ENCODE assay signal across 22 mouse cellular contexts in the genomic region with DNA sequence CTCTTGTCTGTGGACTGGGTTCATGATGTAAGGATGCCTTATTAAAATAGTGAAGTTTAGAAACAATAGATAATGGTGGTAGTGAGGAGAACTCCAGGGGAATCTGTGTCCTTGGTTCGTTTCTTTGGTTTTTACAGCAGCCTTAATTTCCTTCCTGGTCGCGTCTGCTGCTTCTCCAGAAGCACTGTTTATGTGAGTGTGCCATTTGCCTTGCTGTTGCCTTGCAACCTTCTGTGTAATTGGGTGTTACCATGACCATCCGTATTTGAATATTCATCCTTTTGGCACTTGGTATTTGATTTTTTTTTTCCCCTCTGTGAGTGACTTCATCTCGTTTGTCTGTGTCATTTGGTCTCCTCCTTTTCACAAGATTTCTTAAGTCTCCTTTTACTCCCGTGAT. TPM values are rescaled to one million over a fixed set of nuclear protein-coding genes. Genes with fewer than 3 reads are reported as not detected.
A peak's percentile ranks its signal among the peaks of the same experiment; 100 is the strongest.
DNase-seq lines count a peak whose midpoint lies in the region; ATAC-seq lines count a peak whose summit lies in the region.
"Had no signal": no experiment of that assay in that cellular context is flagged by ENCODE, and none has a peak within 500 bp of the region (broad histone marks: within the 10 kb centered on the region; RNA-seq: fewer than 3 reads in every experiment).

No protein-coding gene starts in this region.

- H3K9ac ChIP-seq in forebrain, embryonic 13.5 days, result no peak overlapping the region
- H3K9ac ChIP-seq in forebrain, embryonic 11.5 days (ENCODE audit: low read length), result no peak overlapping the region
- H3K9ac ChIP-seq: embryonic facial prominence, embryonic 15.5 days; heart, embryonic 12.5 days; hindbrain, embryonic 15.5 days had no signal

- H3K4me3 ChIP-seq in forebrain, embryonic 13.5 days, result no peak overlapping the region
- no peak overlapping the region for H3K4me3 ChIP-seq in forebrain, embryonic 11.5 days (ENCODE audit: low read depth, low read length)
- H3K4me3 ChIP-seq in midbrain, embryonic 10.5 days, result no peak overlapping the region
- H3K4me3 ChIP-seq: embryonic facial prominence, embryonic 15.5 days; erythroblast, embryonic 14.5 days; heart, adult 2 months; heart, embryonic 12.5 days; hindbrain, embryonic 10.5 days; hindbrain, embryonic 15.5 days had no signal

- H3K27ac ChIP-seq in forebrain, embryonic 13.5 days, result peak overlapping the region; percentile 25; the same call in 1 of the 2 replicates
- H3K27ac ChIP-seq in forebrain, embryonic 11.5 days (ENCODE audit: low read depth, low read length), result no peak overlapping the region
- H3K27ac ChIP-seq in midbrain, embryonic 10.5 days (replicated peaks), result no peak overlapping the region
- H3K27ac ChIP-seq: embryonic facial prominence, embryonic 15.5 days; heart, adult 2 months; hindbrain, embryonic 10.5 days; hindbrain, embryonic 15.5 days had no signal

- WGBS in forebrain, embryonic 13.5 days, result 66% methylated on average over 6 of the region's 6 CpGs
- WGBS in forebrain, embryonic 11.5 days, result 79% methylated on average over 6 of the region's 6 CpGs
- WGBS in midbrain, embryonic 10.5 days, result 82% methylated on average over 6 of the region's 6 CpGs

- H3K9me3 ChIP-seq in forebrain, embryonic 13.5 days (replicated peaks), result no peaks in the 10 kb centered on the region
- H3K9me3 ChIP-seq in forebrain, embryonic 11.5 days (ENCODE audit: control insufficient read depth, low read length), result no peaks in the 10 kb centered on the region
- no peaks in the 10 kb centered on the region for H3K9me3 ChIP-seq in midbrain, embryonic 10.5 days (replicated peaks)
- H3K9me3 ChIP-seq: embryonic facial prominence, embryonic 15.5 days; heart, embryonic 12.5 days; hindbrain, embryonic 10.5 days; hindbrain, embryonic 15.5 days had no signal

- no peak for ATAC-seq in forebrain, embryonic 13.5 days
- ATAC-seq in forebrain, embryonic 11.5 days (replicated peaks; ENCODE audit: low FRiP score), result no peak
- ATAC-seq in common myeloid progenitor, adult 5-6 weeks (replicated peaks; ENCODE audit: low read depth, poor library complexity, severe bottlenecking), result 0 out of 2 replicates have a peak, but pooled peaks have one; percentile 7
- ATAC-seq: intestine, embryonic 16.5 days had no signal

- H3K4me1 ChIP-seq in forebrain, embryonic 13.5 days, result peaks cover 8% of the 10 kb centered on the region; the same call in 1 of the 2 replicates
- H3K4me1 ChIP-seq in forebrain, embryonic 11.5 days (replicated peaks; ENCODE audit: control insufficient read depth, insufficient read depth, low read length), result no peaks in the 10 kb centered on the region
- H3K4me1 ChIP-seq in midbrain, embryonic 10.5 days, result peaks cover 5% of the 10 kb centered on the region; the same call in 1 of the 2 replicates

- no peak for DNase-seq in forebrain, embryonic 11.5 days (ENCODE audit: low spot score)
- peak; percentile 82 for DNase-seq in heart, adult 11 months
- no peak for DNase-seq in heart, adult 9 months (ENCODE audit: low spot score in 2 of 2)
- DNase-seq in lung, postnatal 25 days (ENCODE audit: low spot score), result no peak
- no peak for DNase-seq in midbrain, embryonic 10.5 days (ENCODE audit: low spot score)
- DNase-seq: adrenal gland, postnatal 10 days; B cell, adult 2 months; cerebellum, adult 11-12 months; cerebellum, adult 9-11 months; cerebellum, postnatal 36 days; embryo, embryonic 11 days; gastrocnemius, postnatal 10 days; heart, adult 2 months; kidney, adult 2 months had no signal

- H3K4me2 ChIP-seq in forebrain, embryonic 13.5 days, result no peak overlapping the region
- H3K4me2 ChIP-seq in forebrain, embryonic 11.5 days (ENCODE audit: low read depth, low read length, severe bottlenecking), result no peak overlapping the region
- H3K4me2 ChIP-seq: embryonic facial prominence, embryonic 15.5 days; heart, embryonic 12.5 days; hindbrain, embryonic 15.5 days had no signal

- no peaks in the 10 kb centered on the region for H3K27me3 ChIP-seq in forebrain, embryonic 13.5 days
- no peaks in the 10 kb centered on the region for H3K27me3 ChIP-seq in forebrain, embryonic 11.5 days (ENCODE audit: control insufficient read depth, insufficient read depth, low read length)
- no peaks in the 10 kb centered on the region for H3K27me3 ChIP-seq in midbrain, embryonic 10.5 days (ENCODE audit: low read depth, poor library complexity, severe bottlenecking)
- H3K27me3 ChIP-seq: embryonic facial prominence, embryonic 15.5 days; heart, embryonic 12.5 days; hindbrain, embryonic 15.5 days had no signal

- no peaks in the 10 kb centered on the region for H3K36me3 ChIP-seq in forebrain, embryonic 13.5 days (ENCODE audit: poor library complexity, severe bottlenecking)
- no peaks in the 10 kb centered on the region for H3K36me3 ChIP-seq in forebrain, embryonic 11.5 days (ENCODE audit: control insufficient read depth, insufficient read depth, low read length)
- no peaks in the 10 kb centered on the region for H3K36me3 ChIP-seq in midbrain, embryonic 10.5 days
- H3K36me3 ChIP-seq: embryonic facial prominence, embryonic 15.5 days; hindbrain, embryonic 10.5 days; hindbrain, embryonic 15.5 days had no signal

RNA-seq across cellular contexts. Expression of gene Atp2b1, which starts 27.8 kb away (rescaled TPM):
- 103 and 112 TPM in 2 replicates for polyA plus RNA-seq in forebrain, embryonic 13.5 days (2015; fragmentation: Nextera tagmentation; extraction: Ambion mirVana)
- 81.8 and 83.3 TPM in 2 replicates for polyA plus RNA-seq in forebrain, embryonic 11.5 days (2014; fragmentation: Nextera tagmentation; extraction: Ambion mirVana)
- total RNA-seq in common myeloid progenitor, adult 5-6 weeks (2017), result 32.4 and 55.2 TPM in 2 replicates
- 80.8 and 83.9 TPM in 2 replicates for polyA plus RNA-seq in midbrain, embryonic 10.5 days (2016; fragmentation: Nextera tagmentation; extraction: Ambion mirVana)
